Mouse (Mus musculus) neural tube, embryonic 11.5 days (tissue): Measurements from ENCODE around the gene Mrgprb5. TPM values are rescaled to one million over a fixed set of nuclear protein-coding genes. Genes with fewer than 3 reads are reported as not detected.
A peak's percentile ranks its signal among the peaks of the same experiment; 100 is the strongest.
"Not testable (repeated sequence)": the region's sequence is repeated elsewhere in the genome, so short reads cannot be mapped to it uniquely, and the experiment has no call there.

Source experiments
- ATAC-seq: fragments of 200-750 bp; cut with Nextera tagmentation; 2 replicates; pipeline ENCODE4 v1.8.0; 2017; ENCODE audit warnings: moderate number of reproducible peaks, mild to moderate bottlenecking, moderate TSS enrichment, moderate library complexity; ENCODE audit not compliant: insufficient read depth, low FRiP score, low TSS enrichment
- DNase-seq: peaks from one replicate; pipeline ENCODE4 v3.0.0-alpha.2; 2015; ENCODE audit warnings: low spot score
- H3K27ac ChIP-seq: fragments of 300-500 bp; sonication (generic); 2 replicates; pipeline ENCODE4 v1.5.1; 2014; ENCODE audit warnings: low read depth, mild to moderate bottlenecking, low read length
- H3K27me3 ChIP-seq: fragments of 300-500 bp; sonication (generic); 2 replicates; pipeline ENCODE4 v1.6.1; 2014; ENCODE audit warnings: mild to moderate bottlenecking, low read length, mixed read lengths; ENCODE audit not compliant: control insufficient read depth, insufficient read depth
- H3K36me3 ChIP-seq: fragments of 300-500 bp; sonication (generic); 2 replicates; pipeline ENCODE4 v1.6.1; 2014; ENCODE audit warnings: mild to moderate bottlenecking, low read length, moderate library complexity, mixed read lengths; ENCODE audit not compliant: control insufficient read depth, insufficient read depth
- H3K4me1 ChIP-seq: fragments of 300-500 bp; sonication (generic); 2 replicates; pipeline ENCODE4 v1.6.1; 2014; ENCODE audit warnings: low read length, mixed read lengths; ENCODE audit not compliant: control insufficient read depth, insufficient read depth
- H3K4me2 ChIP-seq: fragments of 300-500 bp; sonication (generic); 2 replicates; pipeline ENCODE4 v1.6.1; 2014; ENCODE audit warnings: low read depth, mild to moderate bottlenecking, moderate library complexity
- H3K4me3 ChIP-seq: fragments of 300-500 bp; sonication (generic); 2 replicates; pipeline ENCODE4 v1.5.1; 2014; ENCODE audit warnings: low read depth, low read length
- H3K9ac ChIP-seq: fragments of 300-500 bp; sonication (generic); 2 replicates; pipeline ENCODE4 v1.6.1; 2014; ENCODE audit warnings: mild to moderate bottlenecking, low read length
- H3K9me3 ChIP-seq: fragments of 300-500 bp; sonication (generic); 2 replicates; pipeline ENCODE4 v1.6.1; 2016; ENCODE audit warnings: low read length; ENCODE audit not compliant: control insufficient read depth
- WGBS: fragments of 180-500 bp; shearing (Covaris S2); extraction: QIAGEN DNeasy Blood & Tissue Kit; methylation state at CpG from one replicate; pipeline ENCODE4 v1.1.7; 2014; 5-methylcytosine and 5-hydroxymethylcytosine counted together
- polyA plus RNA-seq: library from polyadenylated mRNA; unstranded; fragments of >200 nt; fragmentation: Nextera tagmentation; extraction: Ambion mirVana; gene quantifications from 2 replicates; pipeline ENCODE4 v1.2.1, GENCODE M21; 2014

Mrgprb5 gene
- polyA plus RNA-seq: not detected in 2 replicates

DNA sequence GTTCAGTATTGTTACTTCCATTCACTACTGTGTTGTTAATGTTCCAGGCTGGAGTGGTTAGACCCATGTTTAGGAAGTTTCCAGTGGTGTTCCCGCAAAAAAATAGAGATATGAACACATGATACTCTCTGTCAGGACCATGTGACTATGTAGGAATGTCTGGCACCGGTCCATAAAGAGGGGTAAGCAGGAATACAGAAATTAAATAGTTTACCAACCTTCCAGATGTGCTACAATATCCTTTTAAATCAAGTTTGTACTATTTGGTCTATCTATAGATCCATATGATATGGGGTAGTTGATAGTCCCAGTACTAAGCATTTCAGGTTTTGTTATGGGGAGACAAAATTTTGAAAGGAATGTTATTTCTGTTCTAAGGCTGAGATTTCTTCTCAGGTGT is at the start of gene Mrgprb5:
TSS of gene Mrgprb5 (minus strand) at position 101 of the 400 bp plus-strand sequence.
- DNase-seq: no peak
- H3K4me3 ChIP-seq: no peak within 1 kb of the TSS
- no peaks in the 10 kb centered on the region for H3K27me3 ChIP-seq
- H3K9ac ChIP-seq: no peak within 1 kb of the TSS
- H3K4me2 ChIP-seq: no peak within 1 kb of the TSS
- H3K9me3 ChIP-seq: no peaks in the 10 kb centered on the region
- H3K4me1 ChIP-seq: no peaks in the 10 kb centered on the region
- no peaks in the 10 kb centered on the region for H3K36me3 ChIP-seq
- 75% methylated on average over 2 of the region's 2 CpGs for WGBS
- H3K27ac ChIP-seq: no peak within 1 kb of the TSS
- no peak for ATAC-seq

GRCm38 (mm10) chr7:48199188-48199587 is 30.4 kb upstream of the Mrgprb5 start, which contains the start of gene Mrgprb4:
Mrgprb4 (minus strand) TSS chr7:48199288.
- H3K27ac ChIP-seq: no peak within 1 kb of the TSS
- H3K4me1 ChIP-seq: no peaks in the 10 kb centered on the region
- no peak within 1 kb of the TSS for H3K4me3 ChIP-seq
- WGBS: 89% methylated on average over 3 of the region's 3 CpGs
- H3K36me3 ChIP-seq: no peaks in the 10 kb centered on the region
- no peak within 1 kb of the TSS for H3K4me2 ChIP-seq
- DNase-seq: no peak
- H3K9ac ChIP-seq: no peak within 1 kb of the TSS
- ATAC-seq: no peak
- H3K9me3 ChIP-seq: no peaks in the 10 kb centered on the region
- no peaks in the 10 kb centered on the region for H3K27me3 ChIP-seq

DNA sequence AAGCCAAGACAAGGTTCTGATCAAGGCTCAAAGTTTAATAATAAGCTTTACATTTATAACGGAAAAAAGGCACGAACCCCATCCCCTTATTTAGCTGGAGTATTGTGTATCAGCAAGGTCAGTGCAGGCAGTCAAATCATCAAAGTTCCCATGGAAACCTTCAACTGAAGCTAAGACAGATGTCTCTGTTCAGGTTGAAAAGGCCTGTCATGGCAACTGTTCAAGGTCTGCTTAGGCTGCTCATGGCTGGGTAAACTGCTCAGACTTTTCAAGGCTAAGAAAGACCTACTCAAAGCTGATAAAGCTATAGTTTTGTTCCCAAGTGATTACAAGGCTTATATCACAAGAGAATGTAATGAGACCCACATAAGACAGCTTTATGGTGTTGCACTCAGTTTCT is 1.3 kb downstream of the Mrgprb5 start:
- 81% methylated on average over 2 of the region's 2 CpGs for WGBS
- no peak for ATAC-seq
- DNase-seq: no peak

GRCm38 (mm10) chr7:48138248-48138702 is 30.5 kb downstream of the Mrgprb5 start:
- no peaks in the 10 kb centered on the region for H3K36me3 ChIP-seq
- H3K4me3 ChIP-seq: peak overlapping the region; percentile 57
- no peaks in the 10 kb centered on the region for H3K9me3 ChIP-seq
- H3K4me2 ChIP-seq: peak overlapping the region; percentile 60
- H3K9ac ChIP-seq: peak overlapping the region; percentile 70
- 2% methylated on average over 17 of the region's 17 CpGs for WGBS
- H3K27me3 ChIP-seq: no peaks in the 10 kb centered on the region
- ATAC-seq (peak; percentile 69), DNase-seq (peak; percentile 76)
- H3K27ac ChIP-seq: peak overlapping the region; percentile 65; the same call in 1 of the 2 replicates
- no peaks in the 10 kb centered on the region for H3K4me1 ChIP-seq

More for the DNA sequence above, 1.3 kb downstream of the Mrgprb5 start:
- Histone ChIP-seq H3K4me2 (no peak overlapping the region), H3K4me1 (no peaks in the 10 kb centered on the region), H3K4me3 (no peak overlapping the region), H3K27me3 (no peaks in the 10 kb centered on the region), H3K36me3 (no peaks in the 10 kb centered on the region), H3K9ac (no peak overlapping the region), H3K9me3 (no peaks in the 10 kb centered on the region), H3K27ac (no peak overlapping the region)

- no peaks in the 10 kb centered on the region for H3K36me3 ChIP-seq
- no peaks in the 10 kb centered on the region for H3K27me3 ChIP-seq
- no peaks in the 10 kb centered on the region for H3K4me1 ChIP-seq
- DNase-seq: peak; percentile 73
- peak overlapping the region; percentile 65 for H3K27ac ChIP-seq
- H3K9ac ChIP-seq: peak overlapping the region; percentile 70
- H3K9me3 ChIP-seq: no peaks in the 10 kb centered on the region
- H3K4me2 ChIP-seq: peak overlapping the region; percentile 60
- peak overlapping the region; percentile 57 for H3K4me3 ChIP-seq
- 2% methylated on average over 49 of the region's 52 CpGs for WGBS
- peak; percentile 89 for ATAC-seq
These were observed 31.4 kb downstream of the Mrgprb5 start for GRCm38 (mm10) chr7:48137216-48138077.

- DNase-seq (no peak), ATAC-seq (no peak; the same call in 1 of the 2 replicates)
These were observed 36.1 kb downstream of the Mrgprb5 start for GRCm38 (mm10) chr7:48132674-48133073.

DNA sequence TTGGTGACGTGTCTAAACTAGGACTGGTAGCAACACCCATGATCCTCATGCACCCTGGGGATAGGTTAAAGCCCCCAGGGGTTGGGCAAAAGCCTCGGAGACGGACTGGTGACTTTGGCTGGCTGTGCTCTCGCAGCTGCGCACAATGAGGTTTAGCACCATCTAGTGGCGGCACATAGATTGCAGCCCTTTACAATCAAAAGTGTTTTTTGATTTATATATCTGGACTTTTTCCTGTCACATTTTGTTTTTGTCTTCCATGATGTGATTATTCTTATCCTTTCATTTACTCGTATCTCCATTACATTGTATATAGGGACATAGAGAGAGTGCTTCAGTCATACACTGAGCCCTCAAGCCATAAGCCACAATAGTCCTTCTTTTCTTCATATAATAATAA is 36.6 kb downstream of the Mrgprb5 start:
- Histone ChIP-seq H3K4me3 (peak overlapping the region; percentile 23), H3K4me2 (peak overlapping the region; percentile 38; the same call in 1 of the 2 replicates)
- DNase-seq, H3K27ac ChIP-seq, H3K9ac ChIP-seq, H3K27me3 ChIP-seq, H3K4me1 ChIP-seq, H3K36me3 ChIP-seq, H3K9me3 ChIP-seq: not testable (repeated sequence)
- WGBS: under 1% methylated on average over 4 of the region's 7 CpGs
- peak; percentile 79 for ATAC-seq

More at GRCm38 (mm10) chr7:48132674-48133073, 36.1 kb downstream of the Mrgprb5 start:
- Histone ChIP-seq H3K4me1 (no peaks in the 10 kb centered on the region), H3K4me3 (no peak overlapping the region), H3K27me3 (no peaks in the 10 kb centered on the region), H3K9ac (no peak overlapping the region), H3K4me2 (no peak overlapping the region), H3K36me3 (no peaks in the 10 kb centered on the region), H3K9me3 (no peaks in the 10 kb centered on the region), H3K27ac (no peak overlapping the region)
- 56% methylated on average over 4 of the region's 4 CpGs for WGBS

DNA sequence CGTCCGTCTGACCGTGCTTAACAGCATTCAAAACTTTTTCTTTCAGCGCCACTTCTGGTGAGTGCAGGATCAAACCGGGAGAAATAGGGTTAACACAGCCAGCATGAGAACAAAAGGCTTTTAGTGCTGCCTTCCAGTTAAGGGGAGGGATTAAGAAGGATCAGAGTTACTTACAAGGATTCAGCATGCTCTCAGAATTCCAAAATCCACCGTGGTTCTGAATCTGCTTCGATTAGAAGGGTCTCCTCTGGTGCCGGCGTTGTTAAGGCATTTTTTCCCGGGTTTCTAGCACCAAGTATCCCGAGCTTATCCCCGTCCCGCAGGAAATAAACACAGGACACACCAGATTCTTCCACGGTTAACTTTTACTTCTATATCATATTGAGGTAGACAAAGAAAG is 37.0 kb downstream of the Mrgprb5 start:
- not testable (repeated sequence) for H3K4me1 ChIP-seq, H3K27ac ChIP-seq, H3K9me3 ChIP-seq, ATAC-seq, H3K27me3 ChIP-seq, H3K36me3 ChIP-seq
- peak overlapping the region; percentile 38 for H3K4me2 ChIP-seq
- peak overlapping the region; percentile 57 for H3K9ac ChIP-seq
- WGBS: 3% methylated on average over 11 of the region's 14 CpGs
- DNase-seq: peak; percentile 36
- peak overlapping the region; percentile 23 for H3K4me3 ChIP-seq

DNA sequence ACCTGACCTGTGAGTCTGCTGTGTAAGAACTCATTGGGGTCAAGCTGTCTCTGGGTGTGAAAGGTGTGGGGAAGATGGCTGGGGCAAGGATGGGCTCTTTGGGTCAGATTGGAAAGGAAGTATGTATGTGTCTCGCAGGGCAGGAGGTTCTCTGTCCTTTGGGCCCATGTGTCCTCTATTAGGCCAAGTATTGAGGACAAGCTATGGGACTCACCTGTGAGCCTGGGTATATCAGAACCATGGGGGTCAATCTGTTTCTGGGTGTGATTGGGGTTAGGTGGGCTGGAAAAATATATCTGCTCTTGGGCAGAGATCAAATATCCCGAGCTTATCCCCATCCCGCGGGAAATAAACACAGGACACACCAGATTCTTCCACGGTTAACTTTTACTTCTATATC is 45.0 kb downstream of the Mrgprb5 start:
- Histone ChIP-seq H3K9me3 (no peaks in the 10 kb centered on the region), H3K4me3 (no peak overlapping the region), H3K4me2 (no peak overlapping the region), H3K27ac (no peak overlapping the region), H3K36me3 (no peaks in the 10 kb centered on the region), H3K4me1 (no peaks in the 10 kb centered on the region), H3K27me3 (no peaks in the 10 kb centered on the region), H3K9ac (no peak overlapping the region)
- no peak for ATAC-seq
- 83% methylated on average over 5 of the region's 5 CpGs for WGBS
- DNase-seq: no peak
